Mouse (Mus musculus): Measurements from ENCODE around the gene Col4a4. TPM values are rescaled to one million over a fixed set of nuclear protein-coding genes. Genes with fewer than 3 reads are reported as not detected.

Gene Col4a4
- polyA plus RNA-seq, 1 experiment from 2014 or later = 0.31 TPM

DNA sequence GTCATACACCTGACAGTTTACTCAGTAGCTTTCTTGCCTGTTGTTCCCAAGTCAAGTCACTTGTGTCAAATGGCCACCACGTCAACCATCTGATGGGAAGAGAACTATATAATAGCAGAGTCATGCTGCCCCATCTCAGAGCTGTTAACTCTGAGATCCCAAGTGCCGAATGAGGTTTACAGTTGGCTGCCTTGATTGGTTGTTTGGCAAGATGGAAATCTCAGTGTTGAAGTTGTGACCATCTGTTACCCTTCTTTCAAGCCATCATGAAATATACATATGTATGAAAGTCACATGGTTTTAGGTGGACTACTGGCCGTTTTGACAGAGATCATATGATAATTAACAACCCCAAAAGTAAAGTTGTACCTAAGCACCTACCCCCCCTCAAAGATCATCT lies 149.4 kb downstream of the Col4a4 start:
- Histone ChIP-seq H3K4me1 (peaks cover 5% of the 10 kb centered on the region), H3K27me3 (replicated peaks) (no peaks in the 10 kb centered on the region), H3K4me2 (no peak overlapping the region), H3K9me3 (replicated peaks) (no peaks in the 10 kb centered on the region), H3K27ac (replicated peaks) (no peak overlapping the region), H3K36me3 (no peaks in the 10 kb centered on the region), H3K4me3 (replicated peaks) (no peak overlapping the region), H3K9ac (replicated peaks) (no peak overlapping the region)
- no peak for ATAC-seq (ENCODE audit: low FRiP score)
- WGBS = 56% methylated on average over 3 of the region's 3 CpGs

DNA sequence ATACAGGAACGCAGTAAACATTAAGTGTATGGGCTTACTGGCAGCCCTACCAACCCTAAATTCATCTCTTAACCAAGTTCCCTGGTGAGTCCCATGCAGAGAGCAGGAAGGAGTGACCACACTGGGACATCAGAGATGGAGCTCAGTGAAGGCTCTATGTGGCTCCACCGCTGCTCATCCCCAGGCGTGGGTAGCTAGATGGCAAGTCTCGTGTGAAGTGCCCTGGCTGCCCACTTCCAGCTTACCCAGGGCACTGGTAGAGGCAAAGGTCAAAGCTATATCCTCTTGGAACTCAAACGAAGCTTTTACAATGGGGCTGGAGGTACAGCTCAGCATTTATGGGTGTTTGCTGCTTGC lies 153.0 kb downstream of the Col4a4 start:
- peaks cover 5% of the 10 kb centered on the region for H3K4me1 ChIP-seq
- WGBS = 76% methylated on average over 5 of the region's 5 CpGs

DNA sequence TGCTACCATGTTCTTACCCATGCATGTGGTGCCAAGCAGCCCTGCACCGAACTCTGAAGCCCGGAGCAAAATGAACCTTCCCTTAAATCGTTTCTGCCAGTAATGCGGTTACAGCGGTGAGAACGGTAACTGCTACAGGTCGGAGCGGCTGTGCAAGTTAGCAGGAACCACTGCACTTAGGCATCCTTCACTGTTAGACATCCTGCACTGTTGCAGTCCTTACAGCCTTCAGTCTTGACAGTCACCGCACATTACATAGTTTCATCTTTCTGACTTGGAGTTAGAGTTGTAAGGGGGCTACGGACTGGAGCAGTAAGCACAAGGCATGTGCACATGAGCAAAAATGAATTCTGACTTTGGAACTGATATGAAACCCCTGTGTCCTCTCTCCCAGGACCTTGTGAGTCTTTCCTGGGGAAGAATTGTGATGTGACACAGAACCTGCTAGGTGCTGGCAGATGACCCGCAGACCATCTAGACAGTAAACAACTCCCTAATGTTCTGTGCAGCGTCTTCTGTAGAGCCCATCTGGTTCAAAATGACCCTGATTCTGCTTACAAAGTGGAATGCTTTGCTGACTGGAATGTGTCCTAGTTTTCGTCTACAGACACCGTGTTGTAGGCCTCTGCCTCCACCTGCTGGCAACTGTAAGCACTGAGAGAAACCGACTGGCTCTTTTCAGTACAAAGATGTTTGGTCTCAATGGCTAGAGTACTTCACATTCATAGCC lies 153.6 kb downstream of the Col4a4 start:
- Histone ChIP-seq H3K4me1 (peaks cover 5% of the 10 kb centered on the region), H3K4me3 (replicated peaks) (no peak overlapping the region), H3K4me2 (peak overlapping the region; percentile 26; the same call in 1 of the 2 replicates), H3K36me3 (no peaks in the 10 kb centered on the region), H3K9me3 (replicated peaks) (no peaks in the 10 kb centered on the region), H3K27me3 (replicated peaks) (no peaks in the 10 kb centered on the region), H3K9ac (replicated peaks) (no peak overlapping the region), H3K27ac (replicated peaks) (peak overlapping the region; percentile 45)
- peak; percentile 93 for ATAC-seq (ENCODE audit: low FRiP score)
- WGBS = 59% methylated on average over 15 of the region's 15 CpGs

More for the DNA sequence above, 153.0 kb downstream of the Col4a4 start:
- Histone ChIP-seq H3K4me3 (replicated peaks) (no peak overlapping the region), H3K9ac (replicated peaks) (no peak overlapping the region), H3K27me3 (replicated peaks) (no peaks in the 10 kb centered on the region), H3K36me3 (no peaks in the 10 kb centered on the region), H3K9me3 (replicated peaks) (no peaks in the 10 kb centered on the region), H3K27ac (replicated peaks) (no peak overlapping the region), H3K4me2 (no peak overlapping the region)
- ATAC-seq (ENCODE audit: low FRiP score) = no peak; the same call in 1 of the 2 replicates

DNA sequence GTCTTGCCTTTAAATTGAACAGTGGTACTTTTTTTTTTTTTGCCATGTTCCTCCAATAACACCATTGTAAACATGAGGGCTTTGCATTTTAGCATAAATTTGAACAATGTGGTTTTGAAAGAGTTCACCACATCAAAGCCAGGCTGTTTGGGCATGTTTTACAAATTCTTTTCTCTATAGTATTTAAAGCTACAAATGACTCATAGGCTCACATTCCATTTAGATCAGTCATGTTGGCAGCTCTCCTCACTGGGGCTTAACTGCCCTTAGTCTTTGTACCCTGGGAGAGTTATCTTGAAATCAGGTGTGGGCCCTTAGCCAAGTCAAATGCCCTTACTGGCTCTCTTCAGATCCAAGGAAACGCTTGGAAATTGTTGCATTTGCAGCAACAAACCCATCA lies 157.6 kb downstream of the Col4a4 start:
- WGBS = 38% methylated on average over 1 of the region's 1 CpGs
- no peak for ATAC-seq (ENCODE audit: low FRiP score)

DNA sequence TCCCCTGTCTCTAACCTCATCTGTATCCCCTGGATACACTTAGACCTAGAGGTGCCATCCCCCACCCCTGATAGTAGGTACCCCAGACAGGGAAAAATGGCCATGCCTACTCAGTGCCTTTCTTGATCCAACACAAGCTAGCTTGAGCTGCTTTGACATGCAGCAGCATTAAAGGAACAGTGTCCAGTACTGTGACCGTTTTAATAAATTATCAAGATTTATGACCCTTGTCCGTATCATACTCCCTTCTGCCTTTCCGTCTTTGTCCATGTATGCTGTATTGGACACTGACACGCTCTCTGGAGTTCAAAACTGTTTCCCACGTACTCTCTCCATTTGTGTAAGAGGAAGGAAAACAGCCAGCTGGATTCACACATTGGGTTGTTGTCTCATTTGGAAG lies 158.9 kb downstream of the Col4a4 start:
- no peak overlapping the region for H3K4me2 ChIP-seq
- no peak overlapping the region for H3K4me3 ChIP-seq (replicated peaks)
- no peaks in the 10 kb centered on the region for H3K36me3 ChIP-seq
- H3K27ac ChIP-seq (replicated peaks) = no peak overlapping the region
- no peaks in the 10 kb centered on the region for H3K9me3 ChIP-seq (replicated peaks)
- no peak overlapping the region for H3K9ac ChIP-seq (replicated peaks)
- H3K27me3 ChIP-seq (replicated peaks) = no peaks in the 10 kb centered on the region
- no peaks in the 10 kb centered on the region for H3K4me1 ChIP-seq
- 53% methylated on average over 5 of the region's 5 CpGs for WGBS
- ATAC-seq (ENCODE audit: low FRiP score) = no peak

More for the DNA sequence above, 157.6 kb downstream of the Col4a4 start:
- Histone ChIP-seq H3K9ac (replicated peaks) (no peak overlapping the region), H3K4me3 (replicated peaks) (no peak overlapping the region), H3K27me3 (replicated peaks) (no peaks in the 10 kb centered on the region), H3K36me3 (no peaks in the 10 kb centered on the region), H3K27ac (replicated peaks) (no peak overlapping the region), H3K4me1 (peaks cover 5% of the 10 kb centered on the region), H3K4me2 (no peak overlapping the region), H3K9me3 (replicated peaks) (no peaks in the 10 kb centered on the region)

DNA sequence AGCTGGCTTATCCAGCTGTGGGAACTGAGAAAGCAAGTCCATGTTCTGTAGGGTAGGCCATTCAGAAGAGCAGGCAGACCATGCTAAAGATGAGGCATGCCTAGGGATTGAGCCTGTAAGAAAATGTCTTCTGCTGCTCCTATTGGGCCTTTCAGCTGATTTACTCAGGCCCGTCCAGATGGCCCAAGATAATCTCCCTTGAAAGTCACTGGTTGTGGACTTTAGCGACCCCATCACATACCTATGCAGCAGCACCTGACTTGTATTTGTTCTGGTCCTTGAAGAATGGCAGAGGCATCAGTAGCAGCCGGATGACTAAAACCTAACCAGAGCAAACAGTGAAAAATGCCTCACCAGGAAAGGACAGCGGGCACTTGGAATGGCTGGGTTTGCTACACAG lies 171.0 kb downstream of the Col4a4 start:
- H3K4me2 ChIP-seq = no peak overlapping the region
- H3K9ac ChIP-seq (replicated peaks) = no peak overlapping the region
- no peak overlapping the region for H3K4me3 ChIP-seq (replicated peaks)
- H3K36me3 ChIP-seq = no peaks in the 10 kb centered on the region
- no peaks in the 10 kb centered on the region for H3K27me3 ChIP-seq (replicated peaks)
- H3K27ac ChIP-seq (replicated peaks) = no peak overlapping the region
- 91% methylated on average over 4 of the region's 4 CpGs for WGBS
- no peak for ATAC-seq (ENCODE audit: low FRiP score)
- H3K9me3 ChIP-seq (replicated peaks) = no peaks in the 10 kb centered on the region
- peaks cover 6% of the 10 kb centered on the region; the same call in 1 of the 2 replicates for H3K4me1 ChIP-seq

DNA sequence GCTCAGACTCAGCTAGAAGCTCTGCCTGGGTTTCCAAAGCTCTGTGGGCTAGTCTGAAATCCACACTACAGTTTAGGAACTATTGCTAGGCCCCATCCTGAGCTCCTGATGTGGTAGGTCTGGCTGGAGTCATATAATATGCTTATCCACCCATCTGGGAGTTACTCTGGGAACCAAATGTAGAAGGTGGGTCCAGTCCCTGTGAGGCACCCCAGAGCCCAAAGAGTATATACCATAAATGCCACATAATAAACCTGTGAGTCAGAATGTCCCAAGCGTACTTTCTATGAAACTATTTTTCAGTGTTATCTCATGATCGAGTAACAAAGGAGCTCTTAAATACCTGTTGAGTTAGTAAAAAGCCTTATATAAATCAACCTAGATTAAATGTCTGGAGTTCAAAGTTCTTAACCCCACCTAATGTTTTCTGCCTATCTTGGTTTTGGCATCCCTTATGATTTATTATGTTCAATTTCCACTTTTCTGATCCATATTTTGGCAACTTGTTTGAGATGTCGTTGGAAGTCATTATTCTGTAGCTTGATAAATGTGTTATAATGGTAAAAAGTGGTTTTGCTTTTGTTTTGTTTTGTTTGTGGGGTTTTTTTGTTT lies 172.1 kb downstream of the Col4a4 start:
- no peaks in the 10 kb centered on the region for H3K36me3 ChIP-seq
- no peaks in the 10 kb centered on the region for H3K27me3 ChIP-seq (replicated peaks)
- no peak overlapping the region for H3K27ac ChIP-seq (replicated peaks)
- H3K4me1 ChIP-seq = peaks cover 6% of the 10 kb centered on the region; the same call in 1 of the 2 replicates
- no peak overlapping the region for H3K9ac ChIP-seq (replicated peaks)
- 92% methylated on average over 3 of the region's 3 CpGs for WGBS
- H3K9me3 ChIP-seq (replicated peaks) = no peaks in the 10 kb centered on the region
- no peak for ATAC-seq (ENCODE audit: low FRiP score)
- H3K4me3 ChIP-seq (replicated peaks) = no peak overlapping the region
- H3K4me2 ChIP-seq = no peak overlapping the region

DNA sequence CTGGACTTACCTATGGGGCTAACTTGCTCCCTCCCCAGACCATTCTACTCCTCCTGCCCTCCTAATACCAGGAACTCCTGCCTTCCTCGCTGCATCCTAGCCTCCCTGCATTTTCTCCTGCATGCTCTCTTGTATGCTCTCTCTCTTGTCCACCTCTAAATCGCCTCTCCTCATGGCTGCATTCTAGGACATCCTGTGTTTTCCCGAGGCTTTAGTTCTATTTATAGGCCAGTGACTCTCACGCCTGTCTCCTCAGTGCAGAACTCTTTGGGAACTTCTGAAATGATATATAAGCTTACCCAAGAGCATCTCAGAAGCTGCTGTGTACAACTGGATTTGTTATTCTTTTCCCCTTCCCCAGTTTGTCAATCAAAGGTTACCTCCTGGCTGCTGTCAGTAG lies 174.6 kb downstream of the Col4a4 start:
- Histone ChIP-seq H3K9ac (replicated peaks) (no peak overlapping the region), H3K27me3 (replicated peaks) (no peaks in the 10 kb centered on the region), H3K27ac (replicated peaks) (no peak overlapping the region), H3K36me3 (no peaks in the 10 kb centered on the region), H3K4me2 (no peak overlapping the region), H3K9me3 (replicated peaks) (no peaks in the 10 kb centered on the region), H3K4me3 (replicated peaks) (no peak overlapping the region), H3K4me1 (peaks cover 6% of the 10 kb centered on the region; the same call in 1 of the 2 replicates)
- WGBS = 77% methylated on average over 4 of the region's 4 CpGs
- ATAC-seq (ENCODE audit: low FRiP score) = no peak

DNA sequence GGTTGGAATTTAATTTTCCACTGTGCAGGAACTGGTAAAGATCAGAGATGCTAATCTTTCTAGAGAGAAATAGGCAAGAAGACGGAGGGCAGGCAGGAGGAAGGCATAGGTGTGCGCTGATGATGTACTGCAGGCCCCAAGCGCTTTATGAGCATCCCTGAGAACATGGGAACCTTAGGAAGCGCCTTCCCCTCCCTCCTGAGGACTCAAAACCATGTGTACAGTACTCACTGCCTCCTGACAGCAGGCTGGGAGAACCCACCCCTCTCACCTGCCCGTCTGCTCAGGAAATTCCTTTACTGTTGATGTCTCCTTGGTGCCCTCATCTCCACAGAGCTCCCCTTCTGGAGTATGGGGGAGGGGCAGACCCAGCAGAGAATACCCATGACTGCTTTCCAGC lies 175.1 kb downstream of the Col4a4 start:
- Histone ChIP-seq H3K4me2 (no peak overlapping the region), H3K4me3 (replicated peaks) (no peak overlapping the region), H3K4me1 (peaks cover 6% of the 10 kb centered on the region; the same call in 1 of the 2 replicates), H3K9me3 (replicated peaks) (no peaks in the 10 kb centered on the region), H3K9ac (replicated peaks) (no peak overlapping the region), H3K27ac (replicated peaks) (no peak overlapping the region), H3K27me3 (replicated peaks) (no peaks in the 10 kb centered on the region), H3K36me3 (no peaks in the 10 kb centered on the region)
- 73% methylated on average over 5 of the region's 5 CpGs for WGBS
- ATAC-seq (ENCODE audit: low FRiP score) = no peak

DNA sequence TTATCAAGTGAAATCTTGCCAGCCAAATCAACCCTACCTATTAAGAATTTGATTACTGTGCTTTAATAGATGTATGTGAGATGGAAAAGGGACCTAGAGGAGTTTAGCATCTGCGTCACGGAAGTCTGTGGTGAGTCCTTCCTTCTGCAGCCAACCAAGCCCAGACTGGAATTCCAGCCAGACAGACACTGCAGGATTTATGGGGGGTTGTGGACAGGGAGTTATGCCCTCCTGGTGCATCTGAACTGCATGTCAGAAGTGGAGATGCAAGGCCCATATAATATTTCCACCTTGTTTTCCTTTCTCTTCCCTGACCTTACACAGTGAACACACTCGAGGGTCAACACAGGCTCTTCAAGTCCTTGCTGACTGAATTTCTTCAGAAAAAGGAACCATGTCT lies 176.1 kb downstream of the Col4a4 start:
- Histone ChIP-seq H3K36me3 (no peaks in the 10 kb centered on the region), H3K27ac (replicated peaks) (no peak overlapping the region), H3K9me3 (replicated peaks) (no peaks in the 10 kb centered on the region), H3K9ac (replicated peaks) (no peak overlapping the region), H3K27me3 (replicated peaks) (no peaks in the 10 kb centered on the region), H3K4me1 (peaks cover 6% of the 10 kb centered on the region; the same call in 1 of the 2 replicates), H3K4me3 (replicated peaks) (no peak overlapping the region), H3K4me2 (no peak overlapping the region)
- 62% methylated on average over 3 of the region's 3 CpGs for WGBS
- ATAC-seq (ENCODE audit: low FRiP score) = no peak

DNA sequence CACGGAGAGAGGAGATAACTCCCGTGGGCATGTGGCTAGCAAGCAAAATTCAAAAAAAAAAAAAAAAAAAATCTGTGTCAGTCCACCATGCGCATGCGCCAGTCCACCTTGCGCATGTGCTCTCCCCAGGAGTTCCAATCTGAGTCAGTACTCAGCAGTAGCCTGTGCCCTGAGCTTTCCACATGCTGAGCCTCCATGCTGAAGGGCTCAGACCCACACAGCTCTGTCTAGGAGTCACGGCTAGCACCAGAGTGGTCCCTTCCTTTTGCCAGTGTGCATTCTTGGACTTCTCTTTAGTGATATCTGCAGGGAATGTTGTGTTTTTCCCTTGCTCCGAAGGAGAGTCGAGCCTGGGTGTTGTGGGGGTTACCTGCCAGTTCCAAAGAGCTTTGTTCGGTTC lies 177.4 kb downstream of the Col4a4 start:
- Histone ChIP-seq H3K27ac (replicated peaks) (no peak overlapping the region), H3K4me3 (replicated peaks) (no peak overlapping the region), H3K4me1 (peaks cover 6% of the 10 kb centered on the region; the same call in 1 of the 2 replicates), H3K9ac (replicated peaks) (no peak overlapping the region), H3K36me3 (no peaks in the 10 kb centered on the region), H3K4me2 (no peak overlapping the region), H3K9me3 (replicated peaks) (no peaks in the 10 kb centered on the region), H3K27me3 (replicated peaks) (no peaks in the 10 kb centered on the region)
- ATAC-seq (ENCODE audit: low FRiP score) = no peak
- WGBS = 87% methylated on average over 9 of the region's 9 CpGs

DNA sequence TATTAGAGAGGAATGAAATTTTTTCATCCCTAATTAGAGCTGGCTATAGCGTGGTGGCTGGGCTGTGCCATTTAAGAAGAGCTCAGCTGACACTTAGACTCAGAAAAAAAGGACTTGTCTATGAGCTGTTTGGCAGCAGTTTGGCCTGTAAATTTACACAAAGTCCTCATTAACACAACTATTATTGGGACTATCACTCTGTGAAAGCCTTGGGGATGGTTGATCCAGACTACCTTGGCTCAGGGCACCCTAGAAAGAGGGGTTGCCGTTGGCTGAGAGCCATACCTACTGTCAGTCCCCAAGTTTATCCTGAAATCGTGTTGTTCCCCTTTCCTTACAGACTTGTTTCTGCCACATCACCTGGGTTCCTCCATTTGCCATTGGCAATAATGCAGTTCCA lies 178.9 kb downstream of the Col4a4 start:
- no peak for ATAC-seq (ENCODE audit: low FRiP score)
- Histone ChIP-seq H3K4me1 (peaks cover 6% of the 10 kb centered on the region; the same call in 1 of the 2 replicates), H3K4me3 (replicated peaks) (no peak overlapping the region), H3K4me2 (no peak overlapping the region), H3K27ac (replicated peaks) (no peak overlapping the region), H3K27me3 (replicated peaks) (no peaks in the 10 kb centered on the region), H3K36me3 (no peaks in the 10 kb centered on the region), H3K9me3 (replicated peaks) (no peaks in the 10 kb centered on the region), H3K9ac (replicated peaks) (no peak overlapping the region)
- 72% methylated on average over 3 of the region's 3 CpGs for WGBS
